Mouse (Mus musculus) C2C12 (cell line): ENCODE measurements around the gene Ccl5.

Experiments used
- CTCF ChIP-seq: IDR thresholded peaks from one replicate; pipeline ENCODE4 v1.5.1; 2011; ENCODE audit not compliant: control insufficient read depth, insufficient read depth, insufficient read length
- MAX ChIP-seq: IDR thresholded peaks from one replicate; pipeline ENCODE4 v1.6.1; 2011; ENCODE audit warnings: mild to moderate bottlenecking, control low read depth
- MYOD1 ChIP-seq: IDR thresholded peaks from one replicate; pipeline ENCODE4 v1.6.1; 2011; ENCODE audit warnings: low read depth; ENCODE audit not compliant: control insufficient read depth, insufficient read length

DNA sequence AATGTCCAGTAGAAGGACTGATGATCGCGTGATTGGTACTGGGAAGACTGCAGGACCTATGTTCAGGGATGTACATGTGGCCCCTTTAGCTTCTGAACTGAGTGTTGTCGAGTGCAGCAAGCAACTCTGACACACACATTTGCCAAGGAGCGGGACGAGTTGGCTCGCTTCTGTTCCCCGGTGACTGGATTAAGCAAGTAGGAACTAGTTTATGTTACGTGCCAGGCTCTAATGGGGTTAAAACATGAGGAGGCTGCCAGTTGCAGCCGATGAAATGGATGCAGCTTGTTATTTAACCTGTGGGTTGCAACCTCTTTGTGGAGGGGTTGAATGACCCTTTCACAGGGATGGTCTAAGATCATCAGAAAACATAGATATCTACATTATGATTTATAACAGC lies 37.7 kb upstream of the Ccl5 start:
- TF ChIP-seq MYOD1 (no peak), CTCF (no peak), MAX (no peak)
